Mouse (Mus musculus) gastrocnemius, postnatal 4 days (tissue): ENCODE measurements at regions not wholly inside any gene's neighbourhood (a gene's known extent, or its start where the extent isn't known, plus 50 kb on each side); places are given as distances from the start of the nearest gene placed in this dataset.
A peak's percentile ranks its signal among the peaks of the same experiment; 100 is the strongest.
"Not testable (repeated sequence)": the region's sequence is repeated elsewhere in the genome, so short reads cannot be mapped to it uniquely, and the experiment has no call there.

ENCODE experiments used
- DNase-seq, 2 experiments: peaks; one replicate each; pipeline ENCODE4 v3.0.0; 2021 to 2022; ENCODE audit warnings: low spot score in 2 of 2, mixed read lengths in 2 of 2

DNA sequence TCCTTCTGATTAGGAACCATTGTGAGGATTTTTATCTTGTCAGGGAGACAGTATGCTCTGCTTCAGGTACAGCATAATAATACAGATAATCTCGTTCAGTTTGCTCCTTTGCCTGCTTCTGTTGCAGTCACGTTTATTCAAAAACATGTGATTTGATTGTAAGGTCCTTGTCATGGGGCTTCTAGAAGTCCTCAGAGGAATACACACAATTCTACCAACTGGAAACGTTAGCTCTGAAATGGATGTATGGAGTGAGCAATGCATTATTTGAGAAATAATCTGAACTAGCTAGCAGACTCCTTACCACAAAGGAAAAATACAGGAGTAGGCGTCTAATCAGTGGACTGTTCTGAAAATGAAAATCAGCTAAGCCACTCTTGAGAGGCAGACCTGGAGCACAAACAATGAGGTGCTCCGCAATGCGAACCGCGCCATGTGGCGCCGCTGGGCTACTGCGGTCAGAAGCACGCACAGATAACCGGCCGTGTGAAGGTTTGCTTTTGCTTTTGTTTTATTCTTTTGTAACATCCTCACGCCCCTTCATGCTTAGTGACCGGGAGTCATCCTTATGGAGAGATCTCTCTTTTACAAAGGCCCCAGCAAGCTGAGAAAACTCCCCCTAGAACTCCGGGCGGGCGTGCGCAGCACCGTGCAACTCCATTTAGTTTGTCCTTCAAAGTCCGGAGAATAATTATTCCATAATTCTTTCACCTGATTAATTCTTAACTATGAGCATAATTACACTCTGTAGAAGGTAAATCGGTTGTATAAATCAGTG is 419.7 kb downstream of the Nova1 start:
- DNase-seq, result peak in 1 of 2 experiments; percentile 28

DNA sequence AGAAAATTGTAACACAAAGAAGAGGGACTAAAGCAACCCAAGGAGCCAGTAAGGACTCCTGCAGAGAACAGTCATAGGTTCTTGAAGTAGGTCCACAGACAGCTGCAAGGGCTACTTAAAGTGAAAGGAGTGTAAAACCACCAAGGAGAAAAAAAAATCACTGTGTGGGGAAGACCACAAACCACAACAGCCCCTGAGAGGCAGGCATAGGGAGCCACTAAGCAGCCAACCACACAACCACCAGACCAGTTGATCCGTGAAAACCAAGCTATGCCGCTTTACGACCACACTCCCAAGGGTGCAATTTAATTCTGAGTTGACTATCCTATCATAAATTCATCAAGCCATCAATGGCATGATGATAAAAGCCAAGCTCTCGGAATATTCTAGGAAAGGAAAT is 423.5 kb downstream of the Nova1 start:
- no peak for DNase-seq

DNA sequence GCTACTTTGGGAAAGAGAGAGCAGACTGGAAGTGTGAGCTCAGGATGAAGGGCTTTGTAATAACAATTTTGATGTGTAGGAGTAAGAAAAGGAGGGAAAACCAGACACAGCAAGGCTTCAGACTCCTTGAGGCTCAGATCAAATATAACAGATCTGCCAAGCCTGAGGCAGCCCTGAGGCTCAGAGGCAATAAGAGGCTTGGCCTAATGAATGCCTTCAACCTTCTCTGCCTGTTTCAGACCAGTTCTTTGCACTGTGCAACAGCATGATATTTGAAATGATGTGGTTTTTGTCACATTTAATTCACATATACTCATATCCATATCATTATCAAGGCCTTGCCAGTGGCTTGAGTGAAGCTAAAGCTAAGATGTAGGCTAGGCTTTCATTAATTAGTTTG is 425.0 kb downstream of the Nova1 start:
- DNase-seq, result no peak

DNA sequence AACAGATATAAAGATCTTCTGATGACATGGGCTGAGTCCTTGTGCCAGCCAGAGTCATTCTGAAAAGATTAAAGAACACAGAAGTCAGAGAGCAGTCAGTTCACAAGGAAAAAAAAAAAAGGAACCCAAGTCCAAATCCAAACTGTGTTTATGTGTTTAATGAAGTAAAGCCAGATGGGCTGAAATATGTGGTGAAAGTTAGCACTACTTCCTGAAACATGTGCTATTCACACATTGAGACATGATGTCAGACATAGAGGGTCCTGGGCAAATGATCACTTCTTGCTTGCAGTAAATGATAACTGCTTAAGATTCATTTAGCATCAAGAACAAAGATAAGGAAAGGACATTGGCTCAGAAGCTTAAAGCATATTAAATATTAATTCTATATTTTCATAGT is 439.8 kb downstream of the Nova1 start:
- no peak for DNase-seq

DNA sequence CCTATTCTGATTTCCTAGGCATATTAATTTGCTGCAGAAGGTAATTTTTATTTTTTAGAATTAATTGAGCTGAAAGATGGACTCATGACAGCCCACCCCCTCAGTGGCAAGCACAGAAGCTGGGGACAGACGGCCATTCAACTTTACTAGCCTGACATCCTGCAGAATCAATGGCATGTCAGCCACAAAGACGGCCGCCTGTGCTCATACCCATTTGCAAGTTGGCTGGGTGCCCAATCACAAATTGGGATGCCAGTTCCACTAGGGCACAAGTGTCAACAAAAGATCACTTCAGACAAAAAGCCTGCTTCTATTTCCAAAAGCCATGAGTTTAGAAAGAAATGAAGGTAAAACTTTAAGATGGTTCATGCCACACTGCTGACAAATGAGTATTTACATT is 447.0 kb downstream of the Nova1 start:
- peak in 1 of 2 experiments; percentile 6 for DNase-seq

DNA sequence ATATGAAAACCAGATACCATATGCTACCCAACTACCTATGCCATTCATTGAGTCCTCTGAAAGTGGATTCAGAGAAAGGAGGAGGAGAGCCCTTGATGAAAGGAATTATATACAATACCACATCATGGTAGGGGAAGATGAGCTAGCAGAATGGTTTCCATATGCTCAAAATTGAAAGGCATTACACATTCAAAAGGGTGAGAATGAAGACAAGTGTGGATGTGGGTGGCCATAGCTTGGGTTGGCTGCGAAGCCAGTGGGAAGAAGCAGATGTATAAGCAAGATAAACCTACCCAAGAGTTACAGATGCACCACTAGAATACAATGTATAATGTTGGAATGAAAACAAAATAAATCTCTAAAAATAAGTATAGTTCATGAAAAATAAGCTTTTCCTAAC is 485.4 kb downstream of the Nova1 start:
- no peak for DNase-seq

DNA sequence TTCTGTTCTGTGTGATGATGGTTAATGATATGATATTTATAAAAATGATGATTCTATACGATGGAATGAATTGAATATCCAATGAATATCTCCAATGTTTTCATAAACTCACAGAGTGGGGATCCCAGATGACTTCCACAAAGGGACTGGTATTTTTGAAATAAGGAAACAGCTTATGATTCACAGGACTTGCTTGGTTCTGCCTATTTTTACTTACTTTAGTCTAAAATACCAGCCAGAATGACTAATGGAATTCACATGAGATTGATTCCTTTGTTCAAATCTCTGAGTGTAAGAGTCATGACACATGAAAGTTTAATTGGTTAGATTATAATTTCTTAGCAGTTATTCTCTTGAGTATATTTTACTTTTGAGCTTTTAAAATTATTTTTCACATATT is 490.9 kb downstream of the Nova1 start:
- DNase-seq, result no peak

DNA sequence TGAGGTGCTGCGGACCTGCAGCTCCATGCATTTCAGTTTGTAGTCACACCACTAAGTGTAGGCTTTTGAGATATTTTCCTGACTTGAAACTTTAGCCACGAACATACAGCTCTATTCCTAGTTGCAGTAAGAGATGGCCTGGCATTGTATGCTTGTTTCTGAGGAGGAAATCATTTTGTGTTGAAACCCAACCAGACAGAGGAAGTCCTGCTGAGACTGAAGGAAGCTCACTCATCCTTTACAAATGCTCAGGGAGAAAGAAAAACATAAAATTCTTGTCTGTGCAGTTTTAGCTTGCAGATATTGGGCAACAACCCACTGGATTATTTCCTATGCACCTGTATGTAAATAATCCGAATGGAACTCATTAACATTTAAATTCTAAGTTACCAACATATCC is 495.5 kb downstream of the Nova1 start:
- no peak for DNase-seq

DNA sequence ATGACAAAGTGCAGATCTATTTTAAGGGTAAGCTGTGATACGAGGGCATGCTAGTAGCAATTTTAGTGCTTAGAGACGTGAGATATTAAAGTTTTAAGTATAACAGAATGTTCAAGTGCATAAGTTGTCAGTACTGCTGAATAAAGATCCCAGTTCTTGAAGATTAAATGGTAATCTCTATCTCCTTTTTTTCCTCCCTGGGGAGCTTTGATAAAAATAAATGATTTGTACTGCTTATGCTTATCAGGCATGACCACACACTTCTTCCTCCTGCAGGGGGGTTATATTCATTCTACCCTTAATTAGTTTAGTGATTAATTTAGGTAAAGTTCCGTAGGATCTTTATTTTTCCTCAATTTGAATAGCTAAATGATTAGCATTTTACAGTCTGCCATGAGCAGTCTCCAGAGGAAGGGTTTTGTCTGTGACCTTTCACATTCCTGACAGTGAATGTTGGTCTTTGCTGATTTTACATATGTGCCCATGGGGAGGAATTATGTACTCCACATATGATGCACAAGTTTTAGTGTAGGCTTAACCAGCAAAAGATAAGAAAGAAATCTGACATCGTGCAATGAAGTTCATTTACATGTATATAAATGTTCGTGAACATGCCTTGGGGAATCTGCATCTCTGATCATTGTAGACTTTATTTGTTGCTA is 515.5 kb downstream of the Nova1 start:
- no peak for DNase-seq

DNA sequence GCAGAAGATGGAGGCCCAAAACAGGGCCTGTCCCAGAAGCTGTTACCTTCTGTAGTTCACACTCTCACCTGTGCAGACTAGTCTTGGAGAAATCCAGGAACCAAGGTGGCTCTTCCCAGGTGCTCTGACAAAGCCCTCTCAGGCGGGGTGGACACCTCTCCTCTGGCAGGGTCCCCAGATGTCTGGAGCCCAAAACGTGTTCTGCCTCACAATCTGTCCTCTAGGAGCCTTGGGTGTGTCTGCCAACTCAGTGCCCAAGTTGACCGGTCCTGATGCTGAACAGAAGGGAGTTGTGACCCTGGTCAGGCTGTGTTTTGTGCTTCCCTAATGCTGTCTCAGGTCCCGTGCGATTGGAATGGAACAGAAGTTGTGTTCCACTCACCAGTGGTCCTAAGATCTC is 519.8 kb downstream of the Nova1 start:
- no peak for DNase-seq

DNA sequence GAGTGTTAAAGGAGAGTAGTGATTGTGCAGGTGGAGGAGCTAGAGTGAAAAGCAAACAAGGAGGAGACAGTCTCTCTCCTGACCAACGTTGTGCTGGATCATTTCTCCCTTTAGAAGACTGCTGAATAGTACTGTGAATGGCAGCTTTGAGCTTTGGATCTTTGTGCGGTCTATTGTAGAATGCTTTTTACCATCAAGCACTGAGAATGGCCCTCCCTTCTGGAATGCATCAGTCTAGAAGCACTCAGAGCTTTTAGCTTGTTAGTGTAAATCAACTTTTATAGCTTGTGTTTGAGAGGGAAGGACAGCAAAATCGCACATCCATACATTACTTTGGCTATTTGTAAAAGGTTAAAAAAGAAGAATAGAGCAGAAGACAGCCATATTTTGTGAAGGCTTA is 534.2 kb downstream of the Nova1 start:
- no peak for DNase-seq

DNA sequence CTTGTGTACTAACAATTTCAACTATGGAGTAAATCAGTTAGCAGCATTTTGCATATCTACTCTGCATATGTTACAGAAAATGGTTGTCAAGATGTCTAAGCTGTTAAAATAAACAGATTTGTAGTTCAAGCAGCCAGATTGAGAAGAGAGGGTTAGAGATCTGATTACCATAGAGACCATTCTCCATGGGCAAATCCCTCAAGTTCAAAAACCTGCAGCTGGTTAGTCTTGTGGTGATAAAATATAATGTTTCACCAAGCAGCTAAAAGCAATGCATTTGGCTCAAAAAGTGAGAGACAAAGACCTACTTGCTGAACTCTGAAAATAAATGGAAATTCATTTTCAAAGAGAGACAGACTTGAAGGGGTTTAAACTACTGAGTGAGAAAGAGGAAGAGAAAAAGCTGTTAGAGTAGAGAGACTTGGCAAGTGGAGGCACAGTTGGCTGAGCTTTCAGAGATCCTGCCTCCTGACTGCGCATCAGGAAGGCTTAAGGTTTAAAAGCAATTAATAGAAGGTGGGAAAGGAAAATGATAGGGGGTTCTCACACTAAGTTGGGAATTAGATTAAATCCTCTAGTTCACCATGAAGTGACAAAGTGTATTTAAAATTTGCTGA is 570.2 kb downstream of the Nova1 start:
- no peak for DNase-seq

DNA sequence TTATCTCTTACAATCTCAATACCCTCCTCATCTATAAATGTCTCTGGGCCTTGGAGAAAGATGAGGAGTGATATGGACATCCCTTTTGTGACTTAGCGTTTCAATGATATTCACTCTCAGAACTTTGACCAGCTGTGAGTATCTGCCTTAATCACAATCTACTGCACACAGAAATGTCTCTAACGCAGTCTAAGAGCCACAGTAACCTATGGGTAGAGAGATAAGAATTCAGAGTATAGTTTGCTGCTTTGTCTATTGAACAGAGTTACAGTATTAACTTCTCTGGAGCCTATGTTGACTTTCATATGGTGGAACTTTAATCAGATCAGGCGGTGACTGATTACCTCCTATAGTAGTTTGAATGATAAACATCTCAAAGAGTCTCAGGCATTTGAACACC is 573.8 kb downstream of the Nova1 start:
- DNase-seq, result no peak

DNA sequence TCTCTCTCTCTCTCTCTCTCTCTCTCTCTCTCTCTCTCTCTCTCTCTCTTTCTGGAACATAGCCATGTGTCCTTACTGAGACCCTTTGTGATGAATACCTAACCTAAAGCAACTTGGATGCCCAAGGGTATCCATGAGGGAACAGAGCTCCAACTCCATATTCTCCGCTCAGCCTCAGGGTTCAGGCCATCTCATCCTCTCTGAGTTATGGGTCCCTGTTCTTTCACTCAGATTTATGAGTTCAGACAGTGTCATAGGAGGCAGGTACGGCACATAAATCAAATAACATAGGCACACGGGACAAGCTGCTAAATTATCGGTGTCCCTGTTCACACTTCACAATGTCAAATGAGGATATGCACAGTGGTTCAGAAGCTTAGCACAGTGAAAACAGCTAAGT is 586.4 kb downstream of the Nova1 start:
- DNase-seq, result no peak

DNA sequence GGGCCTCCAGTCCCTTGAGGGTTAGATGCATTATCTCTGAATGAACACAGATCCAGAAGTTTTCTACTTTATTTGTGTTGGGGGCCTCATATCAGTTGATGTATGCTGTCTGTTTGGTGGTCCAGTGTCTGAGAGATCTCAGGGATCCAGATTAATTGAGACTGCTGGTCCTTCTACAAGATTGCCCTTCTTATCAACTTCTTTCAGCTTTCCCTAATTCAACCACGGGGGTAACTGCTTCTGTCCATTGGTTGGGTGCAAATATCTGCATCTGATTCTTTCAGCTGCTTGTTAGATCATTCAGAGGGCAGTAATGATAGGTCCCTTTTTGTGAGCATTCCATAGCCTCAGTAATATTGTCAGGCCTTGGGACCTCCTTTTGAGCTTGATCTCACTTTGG is 603.4 kb downstream of the Nova1 start:
- not testable (repeated sequence) for DNase-seq

DNA sequence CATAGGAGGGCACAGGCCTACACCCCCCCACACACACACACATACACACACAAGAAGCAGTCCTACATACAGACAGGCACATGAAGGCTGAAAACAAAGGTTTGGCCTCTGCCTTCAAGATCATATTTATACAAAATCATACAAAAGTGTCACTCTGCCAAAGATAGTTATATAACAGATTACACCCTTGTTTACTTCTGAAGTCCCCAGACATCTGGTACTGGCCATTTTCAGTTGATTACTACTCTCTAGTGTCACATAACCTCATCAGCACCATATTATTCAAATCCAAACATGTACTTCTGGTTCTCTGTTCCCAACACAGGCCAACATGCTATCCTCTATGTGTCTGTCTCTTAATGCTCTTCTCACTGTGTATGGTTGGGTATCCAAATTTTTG is 619.7 kb downstream of the Nova1 start:
- DNase-seq, result no peak

DNA sequence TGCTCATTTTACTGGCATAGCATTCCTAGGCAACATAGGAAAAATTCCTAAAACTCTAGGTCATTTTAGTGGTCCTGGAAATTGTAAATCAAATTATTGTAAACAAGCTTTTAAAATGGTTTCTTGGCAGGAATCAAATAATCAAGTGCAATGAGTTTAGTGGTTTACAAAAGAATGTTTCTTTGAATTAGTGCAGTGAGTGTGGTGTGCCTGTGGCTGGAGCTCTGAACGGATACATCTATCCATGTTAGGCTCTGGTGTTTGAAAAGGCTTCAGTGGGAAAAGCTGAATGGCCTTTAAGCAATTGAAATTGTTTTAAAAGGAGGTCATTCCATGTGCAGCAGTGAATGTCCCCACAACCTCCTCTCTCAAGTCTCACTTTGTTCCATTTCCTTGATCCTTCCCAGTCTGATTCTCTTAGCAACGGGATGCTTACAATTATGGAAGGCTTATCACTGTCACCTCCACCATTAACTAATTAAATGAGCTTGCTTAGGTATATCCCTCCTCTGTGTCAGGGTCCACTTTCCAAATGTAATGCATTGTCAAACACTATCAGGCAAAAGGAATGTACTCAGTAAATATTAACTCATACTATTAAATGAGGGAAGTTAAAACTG is 621.1 kb downstream of the Nova1 start:
- no peak for DNase-seq

DNA sequence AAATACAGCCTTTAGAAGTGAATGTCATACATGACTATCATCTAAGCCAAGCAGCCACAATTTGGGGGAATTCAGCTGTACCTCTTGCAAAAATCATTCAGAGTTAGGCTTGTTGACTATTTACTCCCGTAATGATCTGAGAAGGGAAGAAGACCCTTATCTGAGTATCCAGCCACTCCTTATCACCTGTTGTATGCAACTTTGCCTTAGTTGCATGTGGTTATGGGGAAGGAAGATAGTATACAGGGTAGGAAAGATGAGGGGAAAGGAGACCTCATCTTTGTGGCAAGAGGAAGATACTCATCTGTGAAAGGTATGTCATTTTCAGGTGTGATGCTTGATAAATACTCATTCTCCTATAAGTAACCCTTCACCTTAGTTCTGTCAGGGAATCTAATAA is 624.6 kb downstream of the Nova1 start:
- DNase-seq, result no peak
